Mouse (Mus musculus): ENCODE results near the gene Hint1. TPM values are rescaled to one million over a fixed set of nuclear protein-coding genes. Genes with fewer than 3 reads are reported as not detected.

The Hint1 gene
- polyA plus RNA-seq, 1 experiment from 2014 or later, result 694 TPM

DNA sequence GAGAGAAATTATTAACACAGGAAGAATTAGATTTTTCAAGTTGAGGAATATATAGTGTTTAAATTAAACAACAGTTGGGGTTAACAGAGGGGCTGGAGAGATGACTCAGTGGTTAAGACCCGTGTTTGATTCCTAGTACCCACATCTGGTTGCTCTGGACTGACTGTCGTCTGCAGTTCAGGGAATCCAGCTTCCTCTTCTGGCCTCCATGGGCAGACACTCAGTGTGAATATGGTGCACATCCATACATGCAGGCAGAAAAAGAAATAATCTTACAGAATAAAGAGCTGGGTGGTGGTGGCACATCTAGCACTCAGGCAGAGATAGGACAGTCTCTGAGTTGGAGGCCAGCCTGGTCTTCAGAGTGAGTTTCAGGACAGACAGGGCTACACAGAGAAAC is 2.3 kb downstream of the Hint1 start:
- Histone ChIP-seq H3K4me3 (ENCODE audit: low read depth, low read length) (no peak overlapping the region), H3K27me3 (ENCODE audit: control insufficient read depth, insufficient read depth, low read length) (no peaks in the 10 kb centered on the region), H3K27ac (ENCODE audit: low read depth, low read length) (no peak overlapping the region), H3K9me3 (ENCODE audit: control insufficient read depth, low read length) (no peaks in the 10 kb centered on the region), H3K4me2 (no peak overlapping the region), H3K9ac (ENCODE audit: low read length) (0 out of 2 replicates have a peak overlapping the region, but pooled peaks have one; percentile 9), H3K36me3 (ENCODE audit: control insufficient read depth, insufficient read depth, low read length) (peaks cover 11% of the 10 kb centered on the region), H3K4me1 (ENCODE audit: control insufficient read depth, insufficient read depth, low read length) (peaks cover 11% of the 10 kb centered on the region; the same call in 1 of the 2 replicates)
- 85% methylated on average over 2 of the region's 2 CpGs for WGBS
- ATAC-seq (ENCODE audit: low FRiP score) (no peak), DNase-seq (ENCODE audit: low spot score, missing footprints) (peak; percentile 64)

DNA sequence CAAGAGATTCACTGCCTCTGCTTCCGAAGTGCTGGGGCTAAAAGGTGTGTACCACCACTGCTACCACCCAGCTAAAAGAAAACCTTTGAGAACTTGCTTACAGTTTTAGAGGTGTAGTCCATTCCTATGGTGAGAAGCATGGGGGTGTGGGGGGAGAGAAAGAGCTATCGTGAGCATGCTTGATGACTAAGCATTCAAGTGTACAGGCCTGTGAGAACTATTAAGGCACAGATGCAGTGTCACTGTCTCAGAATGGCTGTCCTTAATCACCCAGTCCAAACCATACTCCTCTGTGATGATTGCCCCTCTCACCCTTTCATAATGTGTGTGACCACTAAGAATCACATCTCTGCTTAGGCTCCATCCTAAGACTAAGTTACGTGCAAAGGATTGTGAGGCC is 3.1 kb downstream of the Hint1 start:
- ATAC-seq (ENCODE audit: low FRiP score) (no peak), DNase-seq (ENCODE audit: low spot score, missing footprints) (peak; percentile 62)
- Histone ChIP-seq H3K36me3 (ENCODE audit: control insufficient read depth, insufficient read depth, low read length) (peaks cover 18% of the 10 kb centered on the region), H3K4me1 (ENCODE audit: control insufficient read depth, insufficient read depth, low read length) (peaks cover 11% of the 10 kb centered on the region; the same call in 1 of the 2 replicates), H3K9ac (ENCODE audit: low read length) (no peak overlapping the region), H3K4me3 (ENCODE audit: low read depth, low read length) (no peak overlapping the region), H3K9me3 (ENCODE audit: control insufficient read depth, low read length) (no peaks in the 10 kb centered on the region), H3K4me2 (no peak overlapping the region), H3K27me3 (ENCODE audit: control insufficient read depth, insufficient read depth, low read length) (no peaks in the 10 kb centered on the region), H3K27ac (ENCODE audit: low read depth, low read length) (no peak overlapping the region)
- WGBS, result 90% methylated on average over 3 of the region's 3 CpGs

DNA sequence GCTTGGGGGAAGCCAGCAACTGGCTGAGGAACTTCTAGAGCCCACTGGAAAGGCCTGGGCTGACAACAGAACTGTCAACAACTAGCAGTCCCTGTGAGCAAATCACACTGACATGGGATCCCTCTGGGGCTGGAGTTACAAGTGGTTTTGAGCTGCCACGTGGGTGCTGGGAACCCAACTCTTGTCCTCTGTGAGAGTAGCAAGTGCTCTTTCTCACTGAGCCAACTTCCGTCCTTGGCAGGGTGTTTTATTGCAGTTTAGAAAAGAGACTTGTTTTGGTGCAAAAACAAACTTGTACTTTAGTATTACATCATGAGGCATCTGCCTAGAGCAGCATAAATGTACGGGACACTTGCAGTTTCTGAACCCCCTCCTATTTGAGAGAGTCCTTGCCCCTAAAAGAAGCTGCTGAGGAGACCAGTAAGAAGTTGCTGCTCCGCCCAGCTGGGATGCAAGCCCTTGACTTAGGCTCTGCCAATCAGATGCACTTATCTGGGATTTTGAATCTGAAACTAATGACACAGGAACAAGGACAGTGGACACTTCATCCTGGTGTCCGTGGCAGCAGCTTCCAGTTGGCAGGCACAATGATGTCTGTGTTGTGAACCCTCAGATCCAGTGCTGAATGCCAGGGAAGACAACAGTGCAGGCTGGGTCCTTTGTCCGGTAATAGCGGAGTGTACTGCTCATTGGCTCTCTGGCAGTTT is 5.8 kb downstream of the Hint1 start:
- H3K9me3 ChIP-seq (ENCODE audit: control insufficient read depth, low read length), result no peaks in the 10 kb centered on the region
- no peak overlapping the region for H3K4me3 ChIP-seq (ENCODE audit: low read depth, low read length)
- H3K4me1 ChIP-seq (ENCODE audit: control insufficient read depth, insufficient read depth, low read length), result peaks cover 9% of the 10 kb centered on the region; the same call in 1 of the 2 replicates
- no peaks in the 10 kb centered on the region for H3K27me3 ChIP-seq (ENCODE audit: control insufficient read depth, insufficient read depth, low read length)
- no peak overlapping the region for H3K27ac ChIP-seq (ENCODE audit: low read depth, low read length)
- H3K9ac ChIP-seq (ENCODE audit: low read length), result no peak overlapping the region
- WGBS, result 84% methylated on average over 7 of the region's 7 CpGs
- DNase-seq (ENCODE audit: low spot score, missing footprints) (no peak), ATAC-seq (ENCODE audit: low FRiP score) (no peak)
- peaks cover 19% of the 10 kb centered on the region for H3K36me3 ChIP-seq (ENCODE audit: control insufficient read depth, insufficient read depth, low read length)
- no peak overlapping the region for H3K4me2 ChIP-seq

DNA sequence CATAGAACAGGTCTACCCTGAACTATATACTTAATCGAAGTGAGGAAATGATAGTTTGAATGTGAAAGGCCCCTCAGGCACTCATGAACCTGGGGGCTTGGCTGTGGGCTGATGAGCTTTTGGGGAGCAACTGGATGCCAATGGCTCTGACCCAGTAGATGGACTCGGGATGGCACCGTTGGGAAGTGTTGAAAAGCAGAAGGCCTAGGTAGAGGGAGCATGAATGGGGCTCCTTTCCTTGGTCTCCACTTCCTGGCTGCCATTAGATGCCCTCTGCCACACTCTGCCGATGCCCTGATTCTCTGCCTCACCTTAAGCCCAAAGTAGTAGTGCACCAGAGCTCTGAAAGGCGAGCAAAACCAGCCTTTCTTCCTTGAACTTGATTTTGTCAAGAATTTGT is 9.8 kb downstream of the Hint1 start:
- ATAC-seq (ENCODE audit: low FRiP score) (no peak), DNase-seq (ENCODE audit: low spot score, missing footprints) (peak; percentile 65)
- Histone ChIP-seq H3K9me3 (ENCODE audit: control insufficient read depth, low read length) (no peaks in the 10 kb centered on the region), H3K4me3 (ENCODE audit: low read depth, low read length) (no peak overlapping the region), H3K27me3 (ENCODE audit: control insufficient read depth, insufficient read depth, low read length) (no peaks in the 10 kb centered on the region), H3K4me2 (no peak overlapping the region), H3K36me3 (ENCODE audit: control insufficient read depth, insufficient read depth, low read length) (peaks cover 19% of the 10 kb centered on the region), H3K9ac (ENCODE audit: low read length) (no peak overlapping the region), H3K27ac (ENCODE audit: low read depth, low read length) (no peak overlapping the region), H3K4me1 (ENCODE audit: control insufficient read depth, insufficient read depth, low read length) (peaks cover 2% of the 10 kb centered on the region; the same call in 1 of the 2 replicates)
- WGBS, result 88% methylated on average over 5 of the region's 5 CpGs

DNA sequence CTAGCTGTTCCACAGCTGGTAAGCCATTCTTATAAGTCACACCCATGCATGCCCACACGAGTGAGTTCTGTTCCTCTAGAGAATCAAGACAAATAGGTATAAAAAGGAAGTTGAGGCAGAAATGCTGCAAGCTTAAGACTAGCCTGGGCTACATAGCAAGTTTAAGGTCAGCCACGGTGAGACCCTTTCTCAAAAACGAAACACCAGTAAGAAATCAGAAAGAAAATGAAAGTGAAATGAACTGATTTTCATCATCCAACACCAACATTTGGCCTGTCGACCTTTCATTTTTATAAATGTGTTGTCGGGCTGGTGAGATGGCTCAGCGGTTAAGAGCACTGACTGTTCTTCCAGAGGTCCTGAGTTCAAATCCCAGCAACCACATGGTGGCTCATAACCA is 12.7 kb downstream of the Hint1 start:
- Histone ChIP-seq H3K4me2 (no peak overlapping the region), H3K27ac (ENCODE audit: low read depth, low read length) (no peak overlapping the region), H3K9me3 (ENCODE audit: control insufficient read depth, low read length) (no peaks in the 10 kb centered on the region), H3K27me3 (ENCODE audit: control insufficient read depth, insufficient read depth, low read length) (no peaks in the 10 kb centered on the region), H3K9ac (ENCODE audit: low read length) (no peak overlapping the region), H3K4me3 (ENCODE audit: low read depth, low read length) (no peak overlapping the region), H3K36me3 (ENCODE audit: control insufficient read depth, insufficient read depth, low read length) (peaks cover 5% of the 10 kb centered on the region; the same call in 1 of the 2 replicates), H3K4me1 (ENCODE audit: control insufficient read depth, insufficient read depth, low read length) (peaks cover 4% of the 10 kb centered on the region; the same call in 1 of the 2 replicates)
- ATAC-seq (ENCODE audit: low FRiP score) (no peak), DNase-seq (ENCODE audit: low spot score, missing footprints) (no peak)
- 83% methylated on average over 6 of the region's 6 CpGs for WGBS

DNA sequence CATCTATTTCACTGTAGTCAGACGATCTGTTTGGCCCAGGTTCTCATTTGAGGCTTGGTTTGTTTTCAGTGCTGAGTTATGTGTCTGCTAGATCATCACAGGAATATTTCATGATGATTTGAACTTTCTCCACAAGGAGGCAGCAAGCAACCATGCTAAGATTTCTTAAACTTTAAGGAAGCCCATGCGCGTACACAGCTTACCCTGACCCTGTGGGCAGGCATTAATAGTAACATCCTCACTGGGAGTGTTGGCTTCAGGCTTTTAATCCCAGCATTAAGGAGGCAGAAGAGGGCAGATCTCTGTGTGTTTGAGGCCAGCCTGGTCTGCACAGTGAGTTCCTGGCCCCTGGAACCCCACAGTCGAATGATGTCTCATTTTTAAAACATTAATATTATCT is 13.3 kb downstream of the Hint1 start:
- Histone ChIP-seq H3K4me2 (no peak overlapping the region), H3K36me3 (ENCODE audit: control insufficient read depth, insufficient read depth, low read length) (peaks cover under 1% of the 10 kb centered on the region; the same call in 1 of the 2 replicates), H3K4me1 (ENCODE audit: control insufficient read depth, insufficient read depth, low read length) (peaks cover 4% of the 10 kb centered on the region; the same call in 1 of the 2 replicates), H3K9ac (ENCODE audit: low read length) (no peak overlapping the region), H3K27ac (ENCODE audit: low read depth, low read length) (no peak overlapping the region), H3K4me3 (ENCODE audit: low read depth, low read length) (no peak overlapping the region), H3K27me3 (ENCODE audit: control insufficient read depth, insufficient read depth, low read length) (no peaks in the 10 kb centered on the region), H3K9me3 (ENCODE audit: control insufficient read depth, low read length) (no peaks in the 10 kb centered on the region)
- ATAC-seq (ENCODE audit: low FRiP score) (no peak), DNase-seq (ENCODE audit: low spot score, missing footprints) (peak; percentile 92)
- WGBS, result 41% methylated on average over 4 of the region's 4 CpGs

DNA sequence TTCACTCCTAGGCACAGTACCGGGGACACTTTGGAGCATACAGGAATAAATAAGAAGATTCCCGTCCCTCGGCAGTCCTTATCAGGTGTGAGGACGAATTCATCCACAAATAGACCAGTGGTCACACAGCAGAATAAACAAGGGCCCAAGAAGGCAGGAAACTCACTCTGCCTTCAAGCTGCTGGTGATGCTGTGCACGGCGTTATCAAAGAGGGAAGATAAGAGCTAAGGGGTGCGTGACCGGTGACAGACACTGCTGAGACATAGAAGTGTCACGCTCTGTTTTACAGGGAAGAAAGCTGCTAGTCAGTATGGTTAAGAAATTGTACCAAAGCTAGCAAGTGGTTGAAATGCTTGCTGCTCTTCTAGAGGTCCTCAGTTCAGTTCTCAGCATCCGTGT is 13.7 kb downstream of the Hint1 start:
- Histone ChIP-seq H3K27me3 (ENCODE audit: control insufficient read depth, insufficient read depth, low read length) (no peaks in the 10 kb centered on the region), H3K9ac (ENCODE audit: low read length) (no peak overlapping the region), H3K4me3 (ENCODE audit: low read depth, low read length) (no peak overlapping the region), H3K4me1 (ENCODE audit: control insufficient read depth, insufficient read depth, low read length) (peaks cover 4% of the 10 kb centered on the region; the same call in 1 of the 2 replicates), H3K27ac (ENCODE audit: low read depth, low read length) (no peak overlapping the region), H3K9me3 (ENCODE audit: control insufficient read depth, low read length) (no peaks in the 10 kb centered on the region), H3K36me3 (ENCODE audit: control insufficient read depth, insufficient read depth, low read length) (no peaks in the 10 kb centered on the region), H3K4me2 (no peak overlapping the region)
- 80% methylated on average over 10 of the region's 10 CpGs for WGBS
- DNase-seq (ENCODE audit: low spot score, missing footprints) (peak; percentile 75), ATAC-seq (ENCODE audit: low FRiP score) (no peak)

DNA sequence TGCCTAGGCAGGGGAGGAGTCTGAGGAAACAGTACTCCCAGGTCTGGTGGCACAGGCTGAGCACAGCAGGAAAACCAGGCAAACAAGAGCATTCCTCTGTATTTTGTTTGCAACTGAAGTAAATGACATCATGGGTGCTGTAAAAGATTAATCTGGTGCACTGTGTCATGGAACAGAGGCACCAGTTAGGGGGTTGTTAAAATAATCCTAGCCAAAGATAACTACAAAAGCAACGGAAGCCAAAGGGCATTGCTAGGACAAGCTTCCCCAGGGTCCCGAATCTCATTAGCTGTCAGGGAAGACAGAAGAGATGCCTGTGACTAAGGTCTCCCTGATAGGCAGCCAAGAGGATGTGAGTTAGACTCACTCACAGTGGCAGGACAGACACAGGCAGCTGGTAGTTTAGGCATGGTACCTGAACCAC is 14.9 kb downstream of the Hint1 start:
- DNase-seq (ENCODE audit: low spot score, missing footprints), result no peak
- ATAC-seq (ENCODE audit: low FRiP score), result no peak
- Histone ChIP-seq H3K4me2 (no peak overlapping the region), H3K4me3 (ENCODE audit: low read depth, low read length) (no peak overlapping the region), H3K4me1 (ENCODE audit: control insufficient read depth, insufficient read depth, low read length) (peaks cover 4% of the 10 kb centered on the region; the same call in 1 of the 2 replicates), H3K27ac (ENCODE audit: low read depth, low read length) (no peak overlapping the region), H3K36me3 (ENCODE audit: control insufficient read depth, insufficient read depth, low read length) (no peaks in the 10 kb centered on the region), H3K9ac (ENCODE audit: low read length) (no peak overlapping the region), H3K9me3 (ENCODE audit: control insufficient read depth, low read length) (no peaks in the 10 kb centered on the region), H3K27me3 (ENCODE audit: control insufficient read depth, insufficient read depth, low read length) (no peaks in the 10 kb centered on the region)
- WGBS, result 13% methylated on average over 2 of the region's 2 CpGs

DNA sequence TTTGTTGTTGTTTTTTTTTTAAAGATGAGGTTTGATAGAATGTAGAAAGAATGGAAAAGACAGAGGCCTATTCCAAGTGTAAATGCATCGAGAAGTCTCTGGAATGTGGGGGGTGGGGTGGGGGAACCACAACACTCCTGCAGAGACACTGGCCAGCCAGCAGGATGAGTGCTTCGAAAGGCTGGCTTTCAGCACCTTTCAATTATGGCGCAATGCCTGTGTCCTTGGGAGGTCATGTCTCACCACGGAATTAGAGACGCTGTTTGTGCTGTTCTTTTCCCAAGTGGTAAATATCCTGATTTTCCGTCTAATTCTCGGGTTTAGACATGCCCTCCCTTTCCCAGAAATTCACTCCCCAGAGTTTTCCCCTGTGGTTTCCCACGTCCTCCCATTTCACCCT is 16.5 kb downstream of the Hint1 start:
- no peaks in the 10 kb centered on the region for H3K36me3 ChIP-seq (ENCODE audit: control insufficient read depth, insufficient read depth, low read length)
- no peak overlapping the region for H3K9ac ChIP-seq (ENCODE audit: low read length)
- H3K27ac ChIP-seq (ENCODE audit: low read depth, low read length), result no peak overlapping the region
- ATAC-seq (ENCODE audit: low FRiP score), result no peak
- H3K27me3 ChIP-seq (ENCODE audit: control insufficient read depth, insufficient read depth, low read length), result no peaks in the 10 kb centered on the region
- H3K9me3 ChIP-seq (ENCODE audit: control insufficient read depth, low read length), result no peaks in the 10 kb centered on the region
- H3K4me2 ChIP-seq, result no peak overlapping the region
- H3K4me3 ChIP-seq (ENCODE audit: low read depth, low read length), result no peak overlapping the region
- WGBS, result 51% methylated on average over 8 of the region's 8 CpGs
- DNase-seq (ENCODE audit: low spot score, missing footprints), result peak; percentile 77
- H3K4me1 ChIP-seq (ENCODE audit: control insufficient read depth, insufficient read depth, low read length), result peaks cover 4% of the 10 kb centered on the region; the same call in 1 of the 2 replicates

Measured in midbrain, embryonic 11.5 days (tissue).